Mouse (Mus musculus): Measurements from ENCODE around the gene Impdh1.
"Not testable (repeated sequence)": the region's sequence is repeated elsewhere in the genome, so short reads cannot be mapped to it uniquely, and the experiment has no call there.

Gene Impdh1

GRCm38 (mm10) chr6:29215881-29216501 lies at the start of gene Impdh1:
Gene Impdh1, minus strand, starts transcription at chr6:29216364.
- no peak for DNase-seq (ENCODE audit: low read depth, low spot score)

GRCm38 (mm10) chr6:29264456-29264781 lies 48.3 kb upstream of the Impdh1 start:
- DNase-seq (ENCODE audit: low read depth, low spot score): no peak

GRCm38 (mm10) chr6:29263650-29264455 lies 47.7 kb upstream of the Impdh1 start:
- DNase-seq (ENCODE audit: low read depth, low spot score): no peak

- no peak for DNase-seq (ENCODE audit: low read depth, low spot score)
Observed at GRCm38 (mm10) chr6:29261831-29262230, 45.7 kb upstream of the Impdh1 start.

GRCm38 (mm10) chr6:29259418-29259817 lies 43.3 kb upstream of the Impdh1 start:
- no peak for DNase-seq (ENCODE audit: low read depth, low spot score)

GRCm38 (mm10) chr6:29247072-29247471 lies 30.9 kb upstream of the Impdh1 start:
- no peak for DNase-seq (ENCODE audit: low read depth, low spot score)

- DNase-seq (ENCODE audit: low read depth, low spot score): no peak
Observed at GRCm38 (mm10) chr6:29246585-29246984, 30.4 kb upstream of the Impdh1 start.

- DNase-seq (ENCODE audit: low read depth, low spot score): no peak
Observed at GRCm38 (mm10) chr6:29246183-29246582, 30.0 kb upstream of the Impdh1 start.

- DNase-seq (ENCODE audit: low read depth, low spot score): no peak
Observed at GRCm38 (mm10) chr6:29245272-29246120, 29.3 kb upstream of the Impdh1 start.

GRCm38 (mm10) chr6:29242265-29242664 lies 26.1 kb upstream of the Impdh1 start:
- DNase-seq (ENCODE audit: low read depth, low spot score): no peak

GRCm38 (mm10) chr6:29241697-29242096 lies 25.5 kb upstream of the Impdh1 start:
- no peak for DNase-seq (ENCODE audit: low read depth, low spot score)

GRCm38 (mm10) chr6:29240806-29241205 lies 24.6 kb upstream of the Impdh1 start:
- DNase-seq (ENCODE audit: low read depth, low spot score): peak; percentile 13

GRCm38 (mm10) chr6:29234272-29234671 lies 18.1 kb upstream of the Impdh1 start:
- no peak for DNase-seq (ENCODE audit: low read depth, low spot score)

GRCm38 (mm10) chr6:29233710-29234109 lies 17.5 kb upstream of the Impdh1 start:
- DNase-seq (ENCODE audit: low read depth, low spot score): no peak

- DNase-seq (ENCODE audit: low read depth, low spot score): no peak
Observed at GRCm38 (mm10) chr6:29232321-29232720, 16.2 kb upstream of the Impdh1 start.

- DNase-seq (ENCODE audit: low read depth, low spot score): no peak
Observed at GRCm38 (mm10) chr6:29231799-29232198, 15.6 kb upstream of the Impdh1 start.

- no peak for DNase-seq (ENCODE audit: low read depth, low spot score)
Observed at GRCm38 (mm10) chr6:29230386-29230785, 14.2 kb upstream of the Impdh1 start.

GRCm38 (mm10) chr6:29229265-29229913 lies 13.2 kb upstream of the Impdh1 start:
- DNase-seq (ENCODE audit: low read depth, low spot score): no peak

GRCm38 (mm10) chr6:29217717-29218116 lies 1.6 kb upstream of the Impdh1 start:
- DNase-seq (ENCODE audit: low read depth, low spot score): not testable (repeated sequence)

- no peak for DNase-seq (ENCODE audit: low read depth, low spot score)
Observed at GRCm38 (mm10) chr6:29215181-29215580, 983 bp downstream of the Impdh1 start.

- no peak for DNase-seq (ENCODE audit: low read depth, low spot score)
Observed at GRCm38 (mm10) chr6:29214776-29215175, 1.4 kb downstream of the Impdh1 start.

GRCm38 (mm10) chr6:29214245-29214644 lies 1.9 kb downstream of the Impdh1 start:
- no peak for DNase-seq (ENCODE audit: low read depth, low spot score)

All from c-Kit-negative CD71-positive TER-119-positive erythroid progenitor cells, embryonic 14.5 days (primary cell).